Mouse (Mus musculus): ENCODE results near the gene Nudt17. TPM values are rescaled to one million over a fixed set of nuclear protein-coding genes. Genes with fewer than 3 reads are reported as not detected.
"Not testable (repeated sequence)": the region's sequence is repeated elsewhere in the genome, so short reads cannot be mapped to it uniquely, and the experiment has no call there.

The Nudt17 gene
- 4.5 and 4.8 TPM in 2 replicates for polyA plus RNA-seq (2012; rRNA removed)

- Histone ChIP-seq H3K27me3 (ENCODE audit: control insufficient read depth, insufficient read depth, low read length) (0 out of 2 replicates have a peak, but pooled peaks cover 2% of the 10 kb centered on the region), H3K36me3 (ENCODE audit: control insufficient read depth, insufficient read depth, low read length) (peaks cover 30% of the 10 kb centered on the region), H3K27ac (ENCODE audit: insufficient read depth, low read length) (no peak within 1 kb of the TSS), H3K4me1 (ENCODE audit: control insufficient read depth, insufficient read depth, insufficient read length) (peaks cover 6% of the 10 kb centered on the region), H3K4me3 (ENCODE audit: extremely low read depth, insufficient read depth, insufficient read length) (peak within 1 kb of the TSS; percentile 49)
- peak; percentile 17 to 69 for DNase-seq (ENCODE audit: low read depth in 1 of 2, low spot score in 2 of 2)
- WGBS = 7% methylated on average over 42 of the region's 42 CpGs
- TF ChIP-seq POLR2A (IDR thresholded peaks at IDR 0.05; ENCODE audit: low read depth, low read length) (no peak), CTCF (IDR thresholded peaks at IDR 0.05; ENCODE audit: extremely low read depth, insufficient read depth, insufficient read length, insufficient replicate concordance) (peak; percentile 95)
These were observed at the start of gene Nudt17 for GRCm38 (mm10) chr3:96707903-96708683. Gene Nudt17 (minus strand): TSS chr3:96708562.

- no peak for DNase-seq (ENCODE audit: low read depth in 1 of 2, low spot score in 2 of 2)
- Histone ChIP-seq H3K4me1 (ENCODE audit: control insufficient read depth, insufficient read depth, insufficient read length) (no peaks in the 10 kb centered on the region), H3K27me3 (ENCODE audit: control insufficient read depth, insufficient read depth, low read length) (no peaks in the 10 kb centered on the region), H3K4me3 (ENCODE audit: extremely low read depth, insufficient read depth, insufficient read length) (no peak overlapping the region), H3K27ac (ENCODE audit: insufficient read depth, low read length) (no peak overlapping the region), H3K36me3 (ENCODE audit: control insufficient read depth, insufficient read depth, low read length) (peaks cover 3% of the 10 kb centered on the region; the same call in 1 of the 2 replicates)
- TF ChIP-seq CTCF (IDR thresholded peaks at IDR 0.05; ENCODE audit: extremely low read depth, insufficient read depth, insufficient read length, insufficient replicate concordance) (no peak), POLR2A (IDR thresholded peaks at IDR 0.05; ENCODE audit: low read depth, low read length) (no peak)
- WGBS = 90% methylated on average over 7 of the region's 7 CpGs
These were observed 49.3 kb upstream of the Nudt17 start for GRCm38 (mm10) chr3:96757691-96758090.

GRCm38 (mm10) chr3:96755935-96756334, 47.6 kb upstream of the Nudt17 start:
- H3K27ac ChIP-seq (ENCODE audit: insufficient read depth, low read length) = no peak overlapping the region
- DNase-seq (ENCODE audit: low read depth in 1 of 2, low spot score in 2 of 2) = no peak
- no peak overlapping the region for H3K4me3 ChIP-seq (ENCODE audit: extremely low read depth, insufficient read depth, insufficient read length)
- H3K27me3 ChIP-seq (ENCODE audit: control insufficient read depth, insufficient read depth, low read length) = no peaks in the 10 kb centered on the region
- TF ChIP-seq POLR2A (IDR thresholded peaks at IDR 0.05; ENCODE audit: low read depth, low read length) (no peak), CTCF (IDR thresholded peaks at IDR 0.05; ENCODE audit: extremely low read depth, insufficient read depth, insufficient read length, insufficient replicate concordance) (no peak)
- no peaks in the 10 kb centered on the region for H3K4me1 ChIP-seq (ENCODE audit: control insufficient read depth, insufficient read depth, insufficient read length)
- 100% methylated on average over 1 of the region's 1 CpGs for WGBS
- peaks cover 3% of the 10 kb centered on the region; the same call in 1 of the 2 replicates for H3K36me3 ChIP-seq (ENCODE audit: control insufficient read depth, insufficient read depth, low read length)

GRCm38 (mm10) chr3:96746829-96747228, 38.5 kb upstream of the Nudt17 start:
- no peak for DNase-seq (ENCODE audit: low read depth in 1 of 2, low spot score in 2 of 2)
- Histone ChIP-seq H3K27ac (ENCODE audit: insufficient read depth, low read length) (no peak overlapping the region), H3K36me3 (ENCODE audit: control insufficient read depth, insufficient read depth, low read length) (no peaks in the 10 kb centered on the region), H3K4me3 (ENCODE audit: extremely low read depth, insufficient read depth, insufficient read length) (no peak overlapping the region), H3K4me1 (ENCODE audit: control insufficient read depth, insufficient read depth, insufficient read length) (no peaks in the 10 kb centered on the region), H3K27me3 (ENCODE audit: control insufficient read depth, insufficient read depth, low read length) (no peaks in the 10 kb centered on the region)
- TF ChIP-seq CTCF (IDR thresholded peaks at IDR 0.05; ENCODE audit: extremely low read depth, insufficient read depth, insufficient read length, insufficient replicate concordance) (no peak), POLR2A (IDR thresholded peaks at IDR 0.05; ENCODE audit: low read depth, low read length) (no peak)
- WGBS = 43% methylated on average over 1 of the region's 1 CpGs

- Histone ChIP-seq H3K36me3 (ENCODE audit: control insufficient read depth, insufficient read depth, low read length) (no peaks in the 10 kb centered on the region), H3K27me3 (ENCODE audit: control insufficient read depth, insufficient read depth, low read length) (no peaks in the 10 kb centered on the region), H3K4me1 (ENCODE audit: control insufficient read depth, insufficient read depth, insufficient read length) (no peaks in the 10 kb centered on the region), H3K4me3 (ENCODE audit: extremely low read depth, insufficient read depth, insufficient read length) (no peak overlapping the region), H3K27ac (ENCODE audit: insufficient read depth, low read length) (no peak overlapping the region)
- TF ChIP-seq CTCF (IDR thresholded peaks at IDR 0.05; ENCODE audit: extremely low read depth, insufficient read depth, insufficient read length, insufficient replicate concordance) = no peak
- TF ChIP-seq POLR2A (IDR thresholded peaks at IDR 0.05; ENCODE audit: low read depth, low read length) = no peak
- WGBS = 90% methylated on average over 3 of the region's 3 CpGs
- DNase-seq (ENCODE audit: low read depth in 1 of 2, low spot score in 2 of 2) = no peak
These were observed 36.0 kb upstream of the Nudt17 start for GRCm38 (mm10) chr3:96744348-96744747.

- H3K27ac ChIP-seq (ENCODE audit: insufficient read depth, low read length); H3K27me3 ChIP-seq (ENCODE audit: control insufficient read depth, insufficient read depth, low read length); H3K4me3 ChIP-seq (ENCODE audit: extremely low read depth, insufficient read depth, insufficient read length); DNase-seq (ENCODE audit: low read depth in 1 of 2, low spot score in 2 of 2); H3K4me1 ChIP-seq (ENCODE audit: control insufficient read depth, insufficient read depth, insufficient read length); H3K36me3 ChIP-seq (ENCODE audit: control insufficient read depth, insufficient read depth, low read length): not testable (repeated sequence)
These were observed 31.9 kb upstream of the Nudt17 start for GRCm38 (mm10) chr3:96740279-96740678.

GRCm38 (mm10) chr3:96737995-96738394, 29.6 kb upstream of the Nudt17 start:
- WGBS = 92% methylated on average over 1 of the region's 1 CpGs

More at GRCm38 (mm10) chr3:96737995-96738394, 29.6 kb upstream of the Nudt17 start:
- no peak overlapping the region for H3K4me3 ChIP-seq (ENCODE audit: extremely low read depth, insufficient read depth, insufficient read length)
- H3K4me1 ChIP-seq (ENCODE audit: control insufficient read depth, insufficient read depth, insufficient read length) = peaks cover 7% of the 10 kb centered on the region
- no peak overlapping the region for H3K27ac ChIP-seq (ENCODE audit: insufficient read depth, low read length)
- DNase-seq (ENCODE audit: low read depth in 1 of 2, low spot score in 2 of 2) = no peak
- no peaks in the 10 kb centered on the region for H3K27me3 ChIP-seq (ENCODE audit: control insufficient read depth, insufficient read depth, low read length)
- no peak for TF ChIP-seq POLR2A (IDR thresholded peaks at IDR 0.05; ENCODE audit: low read depth, low read length)
- no peak for TF ChIP-seq CTCF (IDR thresholded peaks at IDR 0.05; ENCODE audit: extremely low read depth, insufficient read depth, insufficient read length, insufficient replicate concordance)
- H3K36me3 ChIP-seq (ENCODE audit: control insufficient read depth, insufficient read depth, low read length) = no peaks in the 10 kb centered on the region
